Mouse (Mus musculus) CH12.LX (cell line): ENCODE results near the gene Alx3. TPM values are rescaled to one million over a fixed set of nuclear protein-coding genes. Genes with fewer than 3 reads are reported as not detected.
A peak's percentile ranks its signal among the peaks of the same experiment; 100 is the strongest.

Experiments used
- DNase-seq: peaks from one replicate; pipeline ENCODE4 v3.0.0-alpha.2; 2013; ENCODE audit errors: extremely low read depth
- H3K27ac ChIP-seq: 2 replicates; pipeline ENCODE4 v1.5.1; 2012; ENCODE audit warnings: low read depth, mild to moderate bottlenecking, control low read depth, moderate library complexity; ENCODE audit not compliant: insufficient read depth
- H3K27me3 ChIP-seq: replicated peaks from 2 replicates; pipeline ENCODE3; 2012; ENCODE audit warnings: inconsistent platforms
- H3K36me3 ChIP-seq, 2 experiments: replicated peaks in 1 of 2; 2 replicates each; pipeline versions ENCODE3 to v1.6.1; 2012; ENCODE audit warnings: inconsistent platforms in 1 of 2, low read length in 1 of 2, mild to moderate bottlenecking in 1 of 2, mixed read lengths in 1 of 2, moderate library complexity in 1 of 2; ENCODE audit not compliant: control insufficient read depth in 1 of 2, insufficient read depth in 1 of 2
- H3K4me1 ChIP-seq, 2 experiments: 2 replicates each; pipeline ENCODE4 v1.6.1; 2012; ENCODE audit warnings: inconsistent platforms in 1 of 2, moderate library complexity in 1 of 2; ENCODE audit not compliant: insufficient read depth in 2 of 2, control insufficient read depth in 1 of 2
- H3K4me2 ChIP-seq: 2 replicates; pipeline ENCODE4 v1.6.1; 2012; ENCODE audit warnings: low read depth, mild to moderate bottlenecking, control low read depth; ENCODE audit not compliant: poor library complexity, insufficient read depth, severe bottlenecking
- H3K4me3 ChIP-seq, 3 experiments: fragments of 150-350 bp in 1 of 3; sonication (generic) in 1 of 3; replicated peaks in 1 of 3; 2 replicates each; pipeline versions ENCODE3 to v1.5.1; 2011 to 2012; ENCODE audit warnings: low read depth in 2 of 3, low read length in 2 of 3, mild to moderate bottlenecking in 2 of 3, moderate library complexity in 2 of 3, control low read depth in 1 of 3, improper control_type of control experiment in 1 of 3, inconsistent platforms in 1 of 3, mixed read lengths in 1 of 3; ENCODE audit not compliant: poor library complexity in 1 of 3
- H3K79me2 ChIP-seq: replicated peaks from 2 replicates; pipeline ENCODE4 v1.6.1; 2012; ENCODE audit warnings: mild to moderate bottlenecking, moderate library complexity; ENCODE audit not compliant: control insufficient read depth, poor library complexity, insufficient read depth, severe bottlenecking; ENCODE audit errors: extremely low read depth
- H3K9ac ChIP-seq: 2 replicates; pipeline ENCODE4 v1.6.1; 2012; ENCODE audit warnings: low read depth, mild to moderate bottlenecking, control low read depth, moderate library complexity; ENCODE audit not compliant: insufficient read depth
- H3K9me3 ChIP-seq: replicated peaks from 2 replicates; pipeline ENCODE3; 2012; ENCODE audit warnings: low read length, inconsistent platforms, mixed read lengths
- BHLHE40 ChIP-seq: IDR thresholded peaks from 2 replicates; pipeline ENCODE4 v1.6.1; 2011; ENCODE audit warnings: mild to moderate bottlenecking, low read depth, low read length, improper control_type of control experiment
- CHD1 ChIP-seq: IDR thresholded peaks from 2 replicates; pipeline ENCODE4 v1.6.1; 2012; ENCODE audit warnings: low read depth, low read length, improper control_type of control experiment, inconsistent platforms
- CHD2 ChIP-seq: IDR thresholded peaks from 2 replicates; pipeline ENCODE4 v1.6.1; 2011; ENCODE audit warnings: low read length, improper control_type of control experiment
- CTCF ChIP-seq, 2 experiments: IDR thresholded peaks in 1 of 2; conservative IDR thresholded peaks in 1 of 2; 2 replicates each; pipeline ENCODE4 v1.5.1; 2011 to 2012; ENCODE audit warnings: low read depth in 2 of 2, low read length in 2 of 2, improper control_type of control experiment in 1 of 2, inconsistent platforms in 1 of 2, mild to moderate bottlenecking in 1 of 2, moderate library complexity in 1 of 2
- E2F4 ChIP-seq: IDR thresholded peaks from 2 replicates; pipeline ENCODE4 v1.6.1; 2011; ENCODE audit warnings: low read depth, low read length, improper control_type of control experiment; ENCODE audit not compliant: insufficient replicate concordance
- ELF1 ChIP-seq: IDR thresholded peaks from 2 replicates; pipeline ENCODE4 v1.6.1; 2014; ENCODE audit warnings: low read depth, mild to moderate bottlenecking, inconsistent platforms, low read length, improper control_type of control experiment
- EP300 ChIP-seq: IDR thresholded peaks from 2 replicates; pipeline ENCODE4 v1.6.1; 2011; ENCODE audit warnings: low read length, improper control_type of control experiment
- ETS1 ChIP-seq: conservative IDR thresholded peaks from 2 replicates; pipeline ENCODE4 v1.6.1; 2012; ENCODE audit warnings: low read depth, mild to moderate bottlenecking, inconsistent platforms, low read length, improper control_type of control experiment, moderate library complexity
- GABPA ChIP-seq: IDR thresholded peaks from 2 replicates; pipeline ENCODE4 v1.6.1; 2012; ENCODE audit warnings: low read depth, low read length, improper control_type of control experiment, inconsistent platforms; ENCODE audit not compliant: insufficient replicate concordance
- HCFC1 ChIP-seq: IDR thresholded peaks from 2 replicates; pipeline ENCODE4 v1.6.1; 2012; ENCODE audit warnings: low read depth, mild to moderate bottlenecking, inconsistent platforms, low read length, improper control_type of control experiment
- IRF4 ChIP-seq: IDR thresholded peaks from 2 replicates; pipeline ENCODE4 v1.6.1; 2014; ENCODE audit warnings: low read depth, mild to moderate bottlenecking, inconsistent platforms, low read length, improper control_type of control experiment
- JUN ChIP-seq: IDR thresholded peaks from 2 replicates; pipeline ENCODE4 v1.6.1; 2011; ENCODE audit warnings: low read depth, mild to moderate bottlenecking, low read length, improper control_type of control experiment, moderate library complexity; ENCODE audit not compliant: insufficient read depth
- JUND ChIP-seq: conservative IDR thresholded peaks from 2 replicates; pipeline ENCODE4 v1.6.1; 2011; ENCODE audit warnings: low read depth, low read length, improper control_type of control experiment
- KAT2A ChIP-seq: IDR thresholded peaks from 2 replicates; pipeline ENCODE4 v1.6.1; 2012; ENCODE audit warnings: low read length, improper control_type of control experiment, inconsistent platforms; ENCODE audit not compliant: insufficient replicate concordance
- MAFK ChIP-seq: IDR thresholded peaks from 2 replicates; pipeline ENCODE4 v1.6.1; 2011; ENCODE audit warnings: low read length, improper control_type of control experiment; ENCODE audit not compliant: insufficient replicate concordance
- MAX ChIP-seq: IDR thresholded peaks from 2 replicates; pipeline ENCODE4 v1.6.1; 2011; ENCODE audit warnings: low read length, improper control_type of control experiment
- MAZ ChIP-seq: IDR thresholded peaks from 2 replicates; pipeline ENCODE4 v1.6.1; 2012; ENCODE audit warnings: low read depth, mild to moderate bottlenecking, inconsistent platforms, low read length, improper control_type of control experiment, moderate library complexity
- MEF2A ChIP-seq: IDR thresholded peaks from 2 replicates; pipeline ENCODE4 v1.6.1; 2014; ENCODE audit warnings: low read depth, mild to moderate bottlenecking, inconsistent platforms, low read length, improper control_type of control experiment, borderline replicate concordance
- MXI1 ChIP-seq: IDR thresholded peaks from 2 replicates; pipeline ENCODE4 v1.6.1; 2011; ENCODE audit warnings: mild to moderate bottlenecking, low read depth, low read length, improper control_type of control experiment
- MYC ChIP-seq: IDR thresholded peaks from 2 replicates; pipeline ENCODE4 v1.6.1; 2011; ENCODE audit warnings: low read depth, mild to moderate bottlenecking, improper control_type of control experiment, low read length
- NELFE ChIP-seq: IDR thresholded peaks from 2 replicates; pipeline ENCODE4 v1.6.1; 2011; ENCODE audit warnings: low read depth, low read length, improper control_type of control experiment
- NRF1 ChIP-seq: IDR thresholded peaks from 2 replicates; pipeline ENCODE4 v1.6.1; 2014; ENCODE audit warnings: low read depth, mild to moderate bottlenecking, inconsistent platforms, low read length, improper control_type of control experiment, moderate library complexity
- PAX5 ChIP-seq: IDR thresholded peaks from 2 replicates; pipeline ENCODE4 v1.6.1; 2012; ENCODE audit warnings: low read length, inconsistent platforms, mixed read lengths
- POLR2A ChIP-seq: IDR thresholded peaks from 2 replicates; pipeline ENCODE4 v1.6.1; 2011; ENCODE audit warnings: low read depth, mild to moderate bottlenecking, improper control_type of control experiment, low read length
- POLR2AphosphoS2 ChIP-seq: IDR thresholded peaks from 2 replicates; pipeline ENCODE4 v1.6.1; 2011; ENCODE audit warnings: low read depth, low read length, improper control_type of control experiment
- RAD21 ChIP-seq: IDR thresholded peaks from 2 replicates; pipeline ENCODE4 v1.6.1; 2011; ENCODE audit warnings: low read depth, mild to moderate bottlenecking, low read length, improper control_type of control experiment, moderate library complexity
- RCOR1 ChIP-seq: conservative IDR thresholded peaks from 2 replicates; pipeline ENCODE4 v1.6.1; 2012; ENCODE audit warnings: low read depth, mild to moderate bottlenecking, inconsistent platforms, low read length, improper control_type of control experiment
- SIN3A ChIP-seq: IDR thresholded peaks from 2 replicates; pipeline ENCODE4 v1.6.1; 2012; ENCODE audit warnings: low read length, improper control_type of control experiment, inconsistent platforms
- SMC3 ChIP-seq: IDR thresholded peaks from 2 replicates; pipeline ENCODE4 v1.6.1; 2011; ENCODE audit warnings: low read depth, low read length, improper control_type of control experiment
- TBP ChIP-seq: conservative IDR thresholded peaks from 2 replicates; pipeline ENCODE4 v1.6.1; 2011; ENCODE audit warnings: low read depth, low read length, improper control_type of control experiment
- TCF12 ChIP-seq: IDR thresholded peaks from 2 replicates; pipeline ENCODE4 v1.6.1; 2014; ENCODE audit warnings: low read depth, mild to moderate bottlenecking, inconsistent platforms, low read length, improper control_type of control experiment
- UBTF ChIP-seq: IDR thresholded peaks from 2 replicates; pipeline ENCODE4 v1.6.1; 2012; ENCODE audit warnings: low read depth, mild to moderate bottlenecking, inconsistent platforms, low read length, improper control_type of control experiment, moderate library complexity
- USF1 ChIP-seq: IDR thresholded peaks from 2 replicates; pipeline ENCODE4 v1.6.1; 2014; ENCODE audit warnings: low read depth, mild to moderate bottlenecking, inconsistent platforms, low read length, improper control_type of control experiment
- USF2 ChIP-seq: conservative IDR thresholded peaks from 2 replicates; pipeline ENCODE4 v1.6.1; 2011; ENCODE audit warnings: low read depth, low read length, improper control_type of control experiment
- ZC3H11A ChIP-seq: IDR thresholded peaks from 2 replicates; pipeline ENCODE4 v1.6.1; 2012; ENCODE audit warnings: low read depth, mild to moderate bottlenecking, inconsistent platforms, low read length, improper control_type of control experiment
- ZKSCAN1 ChIP-seq: IDR thresholded peaks from 2 replicates; pipeline ENCODE4 v1.6.1; 2012; ENCODE audit warnings: low read depth, inconsistent platforms, low read length, improper control_type of control experiment, borderline replicate concordance
- ZMIZ1 ChIP-seq: IDR thresholded peaks from 2 replicates; pipeline ENCODE4 v1.6.1; 2012; ENCODE audit warnings: low read depth, mild to moderate bottlenecking, inconsistent platforms, low read length, improper control_type of control experiment
- ZNF384 ChIP-seq: IDR thresholded peaks from 2 replicates; pipeline ENCODE4 v1.6.1; 2012; ENCODE audit warnings: low read depth, low read length, improper control_type of control experiment, inconsistent platforms
- dilution Hi-C: fragments of 300-500 bp; cut with MboI; formaldehyde crosslinking; loops from 2 replicates; pipeline ENCODE4 v1.14.3; 2020; ENCODE audit warnings: low sequenced_read_pairs; ENCODE audit not compliant: extremely low pct_unique_long_range_greater_than_20kb, extremely low pct_ligation_motif_present
- in situ Hi-C: fragments of 300-500 bp; cut with MboI; formaldehyde crosslinking; loops from 3 replicates; pipeline ENCODE4 v1.14.3; 2019; ENCODE audit warnings: low sequenced_read_pairs, low pct_ligation_motif_present, low pct_unique_long_range_greater_than_20kb, mixed read lengths
- polyA plus RNA-seq: library from polyadenylated mRNA; unstranded; fragments of >175 nt; gene quantifications from 2 replicates; pipeline ENCODE4 v1.2.1, GENCODE M21; 2012; ENCODE audit warnings: low read depth; ENCODE audit not compliant: insufficient read length
- total RNA-seq, 2 experiments: library from RNA; depleted of rRNA; stranded (reverse); fragments of 300-350 nt in 1 of 2; fragments of >200 nt in 1 of 2; gene quantifications; 2 replicates each; pipeline ENCODE4 v1.2.3; 2012 to 2014

The Alx3 gene
- total and polyA plus RNA-seq, 3 experiments = not detected

GRCm38 (mm10) chr3:107559183-107559582 is 35.6 kb upstream of the Alx3 start:
- in situ Hi-C loops = no loop called here

DNA sequence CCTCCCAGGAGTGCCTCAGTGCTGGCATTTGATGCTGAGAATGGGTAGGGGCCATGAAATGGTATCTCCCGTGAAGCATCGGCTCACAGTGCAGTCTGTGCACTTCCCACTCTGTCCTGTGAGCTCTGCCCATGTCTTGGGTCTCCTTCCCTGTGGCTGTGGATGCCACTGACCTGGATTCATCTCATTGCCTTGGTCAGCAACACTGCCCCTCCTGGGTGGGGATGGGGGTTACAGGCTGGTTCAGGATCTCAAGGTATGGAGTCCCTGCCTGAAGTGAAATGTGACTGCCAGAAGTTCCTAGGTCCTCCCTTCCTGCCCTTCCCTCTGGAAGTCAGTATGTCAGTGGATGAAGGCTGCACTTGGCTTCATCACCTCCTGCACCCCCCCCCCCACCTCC is 32.7 kb upstream of the Alx3 start:
- Histone ChIP-seq H3K4me2 (no peak overlapping the region), H3K9ac (no peak overlapping the region), H3K36me3 (no peaks in the 10 kb centered on the region), H3K4me3 (no peak overlapping the region), H3K79me2 (no peaks in the 10 kb centered on the region), H3K27ac (no peak overlapping the region), H3K4me1 (peaks cover 14 to 22% of the 10 kb centered on the region in 2 experiments), H3K9me3 (no peaks in the 10 kb centered on the region), H3K27me3 (peaks cover 2% of the 10 kb centered on the region)
- DNase-seq = no peak
- dilution Hi-C loops (no loop called here), in situ Hi-C loops (loop anchor here (10.0 kb wide), 1 partner anchor 303 kb away; no protein-coding TSS in a partner anchor)
- TF ChIP-seq HCFC1 (no peak), CTCF (conservative IDR thresholded peaks at IDR 0.05 in 1 of 2, IDR thresholded peaks at IDR 0.05 in 1 of 2; ENCODE audit: low read depth in 2 of 2, low read length in 2 of 2) (0 out of 4 replicates have a peak, but pooled peaks of 1 of the 2 experiments have one; percentile 7)

More at GRCm38 (mm10) chr3:107559183-107559582, 35.6 kb upstream of the Alx3 start:
- Histone ChIP-seq H3K79me2 (no peaks in the 10 kb centered on the region), H3K9me3 (no peaks in the 10 kb centered on the region), H3K4me2 (no peak overlapping the region), H3K9ac (no peak overlapping the region), H3K4me3 (no peak overlapping the region), H3K27ac (no peak overlapping the region), H3K4me1 (peaks cover 8 to 15% of the 10 kb centered on the region in 2 experiments; a peak in 3 of 4 replicates), H3K27me3 (peaks cover 2% of the 10 kb centered on the region), H3K36me3 (no peaks in the 10 kb centered on the region)
- dilution Hi-C loops = no loop called here
- DNase-seq = peak; percentile 65
- TF ChIP-seq TBP (no peak), KAT2A (no peak), POLR2A (no peak), ZNF384 (no peak), MAZ (no peak), USF2 (no peak), MEF2A (no peak), E2F4 (no peak), ZC3H11A (peak; percentile 47), TCF12 (no peak), POLR2AphosphoS2 (no peak), CTCF (conservative IDR thresholded peaks at IDR 0.05 in 1 of 2, IDR thresholded peaks at IDR 0.05 in 1 of 2; ENCODE audit: low read depth in 2 of 2, low read length in 2 of 2) (peak; percentile 82 to 93), MAX (peak; percentile 32; the same call in 1 of the 2 replicates), HCFC1 (no peak), BHLHE40 (no peak), SMC3 (peak; percentile 88), IRF4 (peak; percentile 13; the same call in 1 of the 2 replicates), EP300 (no peak), CHD1 (no peak), CHD2 (no peak), ELF1 (no peak), MXI1 (no peak), SIN3A (no peak), ZKSCAN1 (no peak), GABPA (no peak), NELFE (0 out of 2 replicates have a peak, but pooled peaks have one; percentile 24), ZMIZ1 (no peak), ETS1 (no peak), PAX5 (no peak), UBTF (no peak), RCOR1 (no peak), MAFK (no peak), USF1 (no peak), JUN (no peak), NRF1 (peak; percentile 20; the same call in 1 of the 2 replicates), RAD21 (peak; percentile 89), JUND (no peak), MYC (0 out of 2 replicates have a peak, but pooled peaks have one; percentile 57)
